Mouse (Mus musculus): ENCODE data around the gene Pgm3.

DNA sequence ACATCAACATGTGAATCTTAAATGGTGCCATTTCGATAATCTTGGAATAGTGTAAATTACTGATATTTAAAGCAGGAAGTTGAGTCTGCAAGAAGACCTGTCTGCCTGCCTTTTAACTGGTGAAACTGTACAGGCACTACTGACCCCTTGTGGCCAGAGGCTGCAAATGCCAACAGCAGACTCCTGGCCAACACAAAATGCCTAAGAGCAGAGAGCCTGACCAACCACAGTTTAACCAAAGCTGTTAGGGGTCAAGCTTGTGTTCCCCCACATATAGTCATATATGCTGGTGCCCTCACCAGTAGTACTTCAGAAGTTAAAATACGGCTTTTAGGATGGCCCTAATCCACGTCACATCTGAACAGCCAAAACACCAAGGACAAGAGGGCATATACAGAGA is 12.1 kb upstream of the Pgm3 start:
- TF ChIP-seq EP300 (IDR thresholded peaks at IDR 0.05), result no peak
- TF ChIP-seq CTCF (IDR thresholded peaks at IDR 0.05), result peak; percentile 95

Measured in lung, postnatal 0 days (tissue).